Mouse (Mus musculus): Measurements from ENCODE around the gene Arhgap28.
"Not testable (repeated sequence)": the region's sequence is repeated elsewhere in the genome, so short reads cannot be mapped to it uniquely, and the experiment has no call there.

Arhgap28 gene

GRCm38 (mm10) chr17:67866541-67867241, 137.2 kb downstream of the Arhgap28 start:
- DNase-seq = no peak

GRCm38 (mm10) chr17:67866026-67866425, 137.9 kb downstream of the Arhgap28 start:
- no peak for DNase-seq

- no peak for DNase-seq
These were observed 139.0 kb downstream of the Arhgap28 start for GRCm38 (mm10) chr17:67864912-67865311.

- DNase-seq = no peak
These were observed 139.6 kb downstream of the Arhgap28 start for GRCm38 (mm10) chr17:67864363-67864762.

- peak; percentile 21 for DNase-seq
These were observed 142.0 kb downstream of the Arhgap28 start for GRCm38 (mm10) chr17:67861744-67862535.

- DNase-seq = no peak
These were observed 142.8 kb downstream of the Arhgap28 start for GRCm38 (mm10) chr17:67861080-67861630.

GRCm38 (mm10) chr17:67841494-67841893, 162.4 kb downstream of the Arhgap28 start:
- not testable (repeated sequence) for DNase-seq

GRCm38 (mm10) chr17:67838948-67839347, 165.0 kb downstream of the Arhgap28 start:
- no peak for DNase-seq

- peak; percentile 80 for DNase-seq
These were observed 166.4 kb downstream of the Arhgap28 start for GRCm38 (mm10) chr17:67837351-67838090.

GRCm38 (mm10) chr17:67836146-67836895, 167.6 kb downstream of the Arhgap28 start:
- no peak for DNase-seq

- no peak for DNase-seq
These were observed 176.5 kb downstream of the Arhgap28 start for GRCm38 (mm10) chr17:67827431-67827830.

- DNase-seq = no peak
These were observed 187.0 kb downstream of the Arhgap28 start for GRCm38 (mm10) chr17:67816916-67817315.

GRCm38 (mm10) chr17:67815720-67816119, 188.2 kb downstream of the Arhgap28 start:
- no peak for DNase-seq

- no peak for DNase-seq
These were observed 190.3 kb downstream of the Arhgap28 start for GRCm38 (mm10) chr17:67813666-67814065.

GRCm38 (mm10) chr17:67809171-67809570, 194.7 kb downstream of the Arhgap28 start:
- DNase-seq = no peak
